Mouse (Mus musculus): ENCODE measurements at regions not wholly inside any gene's neighbourhood (a gene's known extent, or its start where the extent isn't known, plus 50 kb on each side); places are given as distances from the start of the nearest gene placed in this dataset.

DNA sequence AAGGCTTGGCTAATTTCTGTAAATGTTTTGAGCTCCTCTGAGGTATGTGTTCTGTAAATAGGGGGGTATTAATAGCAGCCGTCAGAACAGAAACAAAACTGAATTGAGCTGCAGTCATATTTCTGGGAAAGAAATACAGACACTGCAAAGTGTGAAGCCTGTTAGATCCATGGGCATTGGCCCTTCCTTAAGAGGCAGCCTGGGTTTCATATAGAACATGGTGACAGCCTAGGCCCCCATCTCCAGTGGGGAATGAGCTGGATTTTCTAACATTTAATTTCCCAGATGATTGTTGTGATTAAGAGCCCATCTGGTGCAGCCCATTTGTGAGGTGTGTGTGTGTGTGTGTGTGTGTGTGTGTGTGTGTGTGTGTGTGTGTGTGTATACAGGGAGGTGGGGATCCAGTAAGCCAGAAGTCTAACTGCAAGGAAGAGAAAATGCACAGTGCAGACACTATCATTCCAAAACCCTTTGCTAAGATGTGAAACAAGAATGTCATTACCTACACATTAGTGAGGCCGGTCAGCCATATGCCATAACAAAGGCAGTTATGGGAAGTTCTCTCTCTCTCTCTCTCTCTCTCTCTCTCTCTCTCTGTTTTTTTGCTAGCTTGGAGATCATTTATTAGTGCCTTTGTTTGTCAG is 355.7 kb upstream of the Ubash3b start:
- no peak for TF ChIP-seq POLR2A (IDR thresholded peaks at IDR 0.05; ENCODE audit: insufficient read depth, low read depth, low read length)
- no peak for TF ChIP-seq CTCF (IDR thresholded peaks at IDR 0.05; ENCODE audit: insufficient read depth, low read depth, low read length)
